Mouse (Mus musculus) liver, embryonic 16.5 days (tissue): Measurements from ENCODE around the gene Ebf1. TPM values are rescaled to one million over a fixed set of nuclear protein-coding genes. Genes with fewer than 3 reads are reported as not detected.

Experiments
- ATAC-seq: fragments of 200-750 bp; cut with Nextera tagmentation; 2 replicates; pipeline ENCODE4 v1.8.0; 2017; ENCODE audit warnings: low read depth, mild to moderate bottlenecking, moderate number of reproducible peaks, moderate library complexity
- H3K27ac ChIP-seq: fragments of 300-500 bp; sonication (generic); 2 replicates; pipeline ENCODE4 v1.5.1; 2014; ENCODE audit warnings: mild to moderate bottlenecking, low read length
- H3K27me3 ChIP-seq: fragments of 300-500 bp; sonication (generic); 2 replicates; pipeline ENCODE4 v1.6.1; 2014; ENCODE audit warnings: low read depth, low read length, mixed read lengths; ENCODE audit not compliant: control insufficient read depth, insufficient read depth
- H3K36me3 ChIP-seq: fragments of 300-500 bp; sonication (generic); 2 replicates; pipeline ENCODE4 v1.6.1; 2014; ENCODE audit warnings: mild to moderate bottlenecking; ENCODE audit not compliant: control insufficient read depth, insufficient read depth
- H3K4me1 ChIP-seq: fragments of 300-500 bp; sonication (generic); 2 replicates; pipeline ENCODE4 v1.6.1; 2014; ENCODE audit warnings: low read depth, low read length, mixed read lengths; ENCODE audit not compliant: control insufficient read depth
- H3K4me2 ChIP-seq: fragments of 300-500 bp; sonication (generic); 2 replicates; pipeline ENCODE4 v1.6.1; 2014; ENCODE audit warnings: low read depth, low read length, mixed read lengths
- H3K4me3 ChIP-seq: fragments of 300-500 bp; sonication (generic); 2 replicates; pipeline ENCODE4 v1.5.1; 2014; ENCODE audit warnings: low read depth, mild to moderate bottlenecking, low read length
- H3K9ac ChIP-seq: fragments of 300-500 bp; sonication (generic); 2 replicates; pipeline ENCODE4 v1.6.1; 2014; ENCODE audit warnings: low read depth, low read length
- H3K9me3 ChIP-seq: fragments of 300-500 bp; sonication (generic); replicated peaks from 2 replicates; pipeline ENCODE4 v1.6.1; 2016; ENCODE audit warnings: low read length; ENCODE audit not compliant: control insufficient read depth
- WGBS: fragments of 180-500 bp; shearing (Covaris S2); extraction: QIAGEN DNeasy Blood & Tissue Kit; methylation state at CpG from one replicate; pipeline ENCODE4 v1.1.7; 2014; ENCODE audit not compliant: insufficient replicate concordance; 5-methylcytosine and 5-hydroxymethylcytosine counted together
- polyA plus RNA-seq: library from polyadenylated mRNA; unstranded; fragments of >200 nt; fragmentation: Nextera tagmentation; extraction: Ambion mirVana; gene quantifications from 2 replicates; pipeline ENCODE4 v1.2.1, GENCODE M21; 2015

Gene Ebf1
- polyA plus RNA-seq, 1 experiment from 2014 or later = 2.8 TPM

- Histone ChIP-seq H3K9me3 (no peaks in the 10 kb centered on the region), H3K4me3 (no peak overlapping the region), H3K27me3 (no peaks in the 10 kb centered on the region), H3K4me2 (no peak overlapping the region), H3K9ac (no peak overlapping the region), H3K36me3 (no peaks in the 10 kb centered on the region), H3K4me1 (no peaks in the 10 kb centered on the region), H3K27ac (no peak overlapping the region)
- WGBS = 78% methylated on average over 6 of the region's 6 CpGs
- ATAC-seq = no peak
These were observed 24.1 kb upstream of the Ebf1 start for GRCm38 (mm10) chr11:44593016-44593415.

DNA sequence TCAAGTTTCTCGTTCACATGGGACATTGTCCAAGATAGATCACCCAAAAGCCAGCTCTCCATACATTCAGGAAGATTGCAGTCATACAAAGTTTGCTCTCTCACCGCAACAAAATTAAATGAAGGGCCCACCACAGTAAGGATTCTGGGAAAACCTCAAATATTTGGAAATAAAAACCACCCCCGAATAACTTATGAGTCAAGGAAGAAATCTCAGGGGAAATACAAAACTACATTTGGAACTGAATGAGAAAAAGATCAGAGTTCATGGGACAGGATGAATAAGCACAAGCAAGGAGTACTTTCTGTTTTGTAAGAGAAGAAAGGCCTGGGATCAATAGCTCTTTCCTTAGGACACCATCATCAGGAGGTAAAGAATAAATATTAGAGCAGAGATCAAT, 22.3 kb upstream of the Ebf1 start:
- no peaks in the 10 kb centered on the region for H3K27me3 ChIP-seq
- H3K27ac ChIP-seq = no peak overlapping the region
- no peak overlapping the region for H3K4me3 ChIP-seq
- no peak overlapping the region for H3K4me2 ChIP-seq
- H3K9me3 ChIP-seq = no peaks in the 10 kb centered on the region
- H3K9ac ChIP-seq = no peak overlapping the region
- 62% methylated on average over 3 of the region's 3 CpGs for WGBS
- H3K4me1 ChIP-seq = no peaks in the 10 kb centered on the region
- ATAC-seq = no peak
- H3K36me3 ChIP-seq = no peaks in the 10 kb centered on the region

DNA sequence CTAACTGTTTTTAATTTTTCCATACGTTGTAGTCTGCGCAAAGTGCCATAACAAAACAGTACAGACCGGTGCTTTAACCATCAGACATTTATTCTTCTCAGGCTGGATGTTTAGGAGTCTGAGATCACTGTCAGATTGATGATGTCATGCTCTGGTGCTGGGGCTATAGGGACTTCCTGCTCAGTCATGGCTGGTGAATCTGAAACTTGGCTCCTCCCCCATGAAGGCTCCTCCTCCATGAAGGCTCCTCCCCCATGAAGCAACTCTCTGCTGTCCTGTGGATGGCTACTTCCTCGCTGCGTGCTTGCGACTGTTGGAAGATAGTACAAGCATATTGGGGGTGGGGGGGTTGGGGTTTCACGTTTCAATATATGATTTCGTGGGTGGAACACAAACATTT, 10.2 kb upstream of the Ebf1 start:
- no peak overlapping the region for H3K9ac ChIP-seq
- H3K27ac ChIP-seq = no peak overlapping the region
- WGBS = 66% methylated on average over 8 of the region's 8 CpGs
- H3K36me3 ChIP-seq = no peaks in the 10 kb centered on the region
- no peak overlapping the region for H3K4me3 ChIP-seq
- ATAC-seq = no peak
- peaks cover 14% of the 10 kb centered on the region for H3K27me3 ChIP-seq
- no peak overlapping the region for H3K4me2 ChIP-seq
- H3K4me1 ChIP-seq = no peaks in the 10 kb centered on the region; the same call in 1 of the 2 replicates
- no peaks in the 10 kb centered on the region for H3K9me3 ChIP-seq

DNA sequence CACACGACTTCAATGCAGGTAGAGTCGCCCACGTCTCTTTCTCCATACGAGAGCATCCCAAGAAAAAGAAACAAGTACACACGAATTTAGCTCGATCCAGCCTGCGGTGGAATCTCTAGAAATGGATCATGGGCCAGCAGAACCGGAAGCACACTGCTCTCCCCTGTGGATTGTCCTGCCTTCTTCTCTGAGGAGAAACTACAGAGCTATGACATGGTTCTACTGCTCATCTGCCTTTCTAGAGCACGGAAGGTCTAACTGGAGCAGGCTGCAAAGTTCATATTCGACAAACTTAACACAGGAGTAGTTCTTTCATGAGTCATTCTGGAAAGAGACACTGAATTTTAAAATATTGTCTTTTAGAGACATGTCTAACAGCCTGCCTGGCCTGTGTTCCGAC, 8.5 kb upstream of the Ebf1 start:
- Histone ChIP-seq H3K4me2 (no peak overlapping the region), H3K36me3 (no peaks in the 10 kb centered on the region), H3K27me3 (peaks cover 32% of the 10 kb centered on the region), H3K4me3 (no peak overlapping the region), H3K4me1 (no peaks in the 10 kb centered on the region; the same call in 1 of the 2 replicates), H3K9ac (no peak overlapping the region), H3K27ac (no peak overlapping the region), H3K9me3 (no peaks in the 10 kb centered on the region)
- no peak for ATAC-seq
- 55% methylated on average over 11 of the region's 11 CpGs for WGBS

DNA sequence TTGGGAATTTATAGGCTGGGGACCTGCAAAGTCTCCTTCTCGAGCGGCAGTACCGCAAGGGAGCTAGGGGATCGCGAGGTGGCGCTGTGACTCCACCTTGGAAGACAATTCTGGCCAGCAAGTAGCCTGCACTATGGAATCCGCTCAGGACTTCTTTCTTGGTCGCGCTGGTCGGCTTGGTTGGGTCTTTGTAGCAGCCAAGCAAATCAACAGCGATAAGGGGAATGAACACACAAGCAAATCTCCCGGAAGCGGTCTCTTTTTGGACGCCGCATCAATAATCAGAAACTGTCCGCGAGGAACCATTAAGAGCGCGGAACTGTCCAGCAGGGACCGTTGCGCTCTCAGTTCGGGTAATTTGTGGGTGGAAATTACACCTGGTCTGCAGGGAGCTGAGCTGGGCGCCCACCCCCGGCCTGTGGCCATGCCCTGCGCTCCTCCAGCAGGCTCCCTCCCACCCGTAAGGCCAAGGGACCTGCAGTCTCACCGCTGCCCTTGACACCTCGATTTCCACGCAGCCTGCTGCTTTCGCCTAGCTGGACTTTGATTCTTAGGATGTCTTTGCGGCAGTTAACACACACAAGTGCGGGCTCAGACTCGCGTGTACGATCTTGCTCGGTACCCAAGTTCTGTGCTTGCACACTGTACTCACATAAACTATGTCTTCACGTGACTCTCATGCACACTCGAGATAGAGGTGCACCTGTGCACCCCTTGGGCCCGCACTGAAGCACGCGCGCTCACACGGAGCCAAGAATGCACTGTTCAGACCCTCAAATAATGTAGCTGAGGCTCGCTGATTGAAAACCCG, 5.9 kb upstream of the Ebf1 start:
- Histone ChIP-seq H3K4me3 (peak overlapping the region; percentile 27), H3K9ac (no peak overlapping the region)

GRCm38 (mm10) chr11:44612156-44612555, 5.0 kb upstream of the Ebf1 start:
- Histone ChIP-seq H3K36me3 (no peaks in the 10 kb centered on the region), H3K27me3 (peaks cover 63% of the 10 kb centered on the region), H3K4me1 (no peaks in the 10 kb centered on the region; the same call in none of the 2 replicates), H3K9me3 (no peaks in the 10 kb centered on the region), H3K4me3 (no peak overlapping the region), H3K27ac (no peak overlapping the region), H3K9ac (no peak overlapping the region), H3K4me2 (no peak overlapping the region)
- ATAC-seq = no peak
- 4% methylated on average over 10 of the region's 10 CpGs for WGBS

More for the DNA sequence above, 5.9 kb upstream of the Ebf1 start:
- no peak overlapping the region for H3K27ac ChIP-seq
- no peaks in the 10 kb centered on the region for H3K9me3 ChIP-seq
- peak; percentile 19; the same call in 1 of the 2 replicates for ATAC-seq
- peaks cover 53% of the 10 kb centered on the region for H3K27me3 ChIP-seq
- under 1% methylated on average over 45 of the region's 45 CpGs for WGBS
- no peaks in the 10 kb centered on the region for H3K36me3 ChIP-seq
- peak overlapping the region; percentile 47 for H3K4me2 ChIP-seq
- H3K4me1 ChIP-seq = no peaks in the 10 kb centered on the region; the same call in 1 of the 2 replicates

GRCm38 (mm10) chr11:44612681-44613410, 4.3 kb upstream of the Ebf1 start:
- ATAC-seq = no peak
- Histone ChIP-seq H3K9me3 (no peaks in the 10 kb centered on the region), H3K4me2 (peak overlapping the region; percentile 24; the same call in 1 of the 2 replicates), H3K4me1 (no peaks in the 10 kb centered on the region; the same call in none of the 2 replicates), H3K27me3 (peaks cover 70% of the 10 kb centered on the region), H3K4me3 (peak overlapping the region; percentile 12; the same call in 1 of the 2 replicates), H3K9ac (no peak overlapping the region), H3K36me3 (no peaks in the 10 kb centered on the region), H3K27ac (no peak overlapping the region)
- under 1% methylated on average over 38 of the region's 38 CpGs for WGBS

DNA sequence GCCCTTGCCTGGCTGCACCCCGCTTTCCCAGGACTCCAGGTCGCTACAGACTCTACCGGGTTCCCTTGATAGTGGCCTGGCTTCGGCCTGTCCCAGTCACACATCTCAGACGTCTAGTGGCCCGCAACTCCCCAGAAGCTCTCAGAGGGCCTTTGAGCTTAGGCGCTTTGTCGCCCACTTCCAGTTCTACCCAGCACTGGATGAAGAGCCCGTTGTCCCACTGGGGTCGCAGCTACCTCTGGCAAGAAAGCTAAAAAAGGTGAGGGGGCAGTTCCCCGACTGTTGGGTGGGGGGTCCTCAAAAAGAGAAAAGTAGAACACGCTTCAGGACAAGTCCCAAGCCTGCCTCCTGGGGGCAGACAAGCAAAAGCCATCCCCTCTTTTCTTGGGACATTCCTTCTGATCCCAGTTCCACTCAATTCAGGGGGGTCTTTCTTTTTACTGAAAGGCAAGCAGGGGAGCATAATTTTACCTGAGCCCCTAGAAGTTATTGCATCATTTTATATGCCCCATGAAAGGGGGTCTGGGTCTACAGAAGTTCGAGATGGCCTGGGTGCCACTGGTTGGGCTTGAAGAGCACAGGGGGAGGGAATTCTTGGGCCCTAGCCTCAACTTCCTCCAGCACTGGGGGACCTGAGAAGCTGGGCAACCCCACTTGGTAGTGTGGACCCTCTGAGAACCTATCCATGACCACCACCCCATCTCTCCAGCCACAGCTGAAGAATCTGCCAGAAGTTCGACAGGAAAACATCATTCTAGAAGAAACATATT, 3.5 kb upstream of the Ebf1 start:
- Histone ChIP-seq H3K4me2 (peak overlapping the region; percentile 24; the same call in 1 of the 2 replicates), H3K27me3 (peaks cover 76% of the 10 kb centered on the region), H3K9me3 (no peaks in the 10 kb centered on the region), H3K4me1 (no peaks in the 10 kb centered on the region; the same call in none of the 2 replicates), H3K36me3 (no peaks in the 10 kb centered on the region), H3K27ac (no peak overlapping the region), H3K9ac (no peak overlapping the region), H3K4me3 (0 out of 2 replicates have a peak overlapping the region, but pooled peaks have one; percentile 12)
- 6% methylated on average over 14 of the region's 14 CpGs for WGBS
- no peak for ATAC-seq
